Mouse (Mus musculus): Measurements from ENCODE around the gene Fam173a. TPM values are rescaled to one million over a fixed set of nuclear protein-coding genes. Genes with fewer than 3 reads are reported as not detected.
"Not testable (repeated sequence)": the region's sequence is repeated elsewhere in the genome, so short reads cannot be mapped to it uniquely, and the experiment has no call there.

The Fam173a gene
- total RNA-seq, 2 experiments from 2014 or later = 83.0 to 89.3 TPM

- Histone ChIP-seq H3K27ac (no peak overlapping the region), H3K4me3 (no peak overlapping the region)
- TF ChIP-seq CTCF (conservative IDR thresholded peaks at IDR 0.05) = no peak
Measured at GRCm38 (mm10) chr17:25757691-25758090, 35.0 kb downstream of the Fam173a start.

GRCm38 (mm10) chr17:25756378-25757242, 36.1 kb downstream of the Fam173a start:
- Histone ChIP-seq H3K4me3 (no peak overlapping the region), H3K27ac (no peak overlapping the region)
- TF ChIP-seq CTCF (conservative IDR thresholded peaks at IDR 0.05) = no peak
- no peak for DNase-seq (ENCODE audit: low spot score in 2 of 2)

More at GRCm38 (mm10) chr17:25757691-25758090, 35.0 kb downstream of the Fam173a start:
- DNase-seq (ENCODE audit: low spot score in 2 of 2) = no peak

GRCm38 (mm10) chr17:25755627-25756377, 36.9 kb downstream of the Fam173a start:
- Histone ChIP-seq H3K4me3 (no peak overlapping the region), H3K27ac (no peak overlapping the region)
- no peak for TF ChIP-seq CTCF (conservative IDR thresholded peaks at IDR 0.05)
- DNase-seq (ENCODE audit: low spot score in 2 of 2) = no peak

GRCm38 (mm10) chr17:25755086-25755485, 37.6 kb downstream of the Fam173a start:
- Histone ChIP-seq H3K27ac (no peak overlapping the region), H3K4me3 (no peak overlapping the region)
- DNase-seq (ENCODE audit: low spot score in 2 of 2) = no peak
- TF ChIP-seq CTCF (conservative IDR thresholded peaks at IDR 0.05) = no peak

GRCm38 (mm10) chr17:25754241-25754640, 38.5 kb downstream of the Fam173a start, which contains the start of gene Msln:
TSS of gene Msln (minus strand) at chr17:25754378.
- no peak for DNase-seq (ENCODE audit: low spot score in 2 of 2)
- TF ChIP-seq CTCF (conservative IDR thresholded peaks at IDR 0.05) = no peak
- no peak within 1 kb of the TSS for H3K4me3 ChIP-seq
- H3K27ac ChIP-seq = no peak within 1 kb of the TSS

- TF ChIP-seq CTCF (conservative IDR thresholded peaks at IDR 0.05) = no peak
- H3K27ac ChIP-seq = peak overlapping the region; percentile 33
- peak in 1 of 2 experiments; percentile 44 for DNase-seq (ENCODE audit: low spot score in 2 of 2)
- no peak overlapping the region for H3K4me3 ChIP-seq
Measured at GRCm38 (mm10) chr17:25751446-25751845, 41.3 kb downstream of the Fam173a start.

GRCm38 (mm10) chr17:25749314-25749713, 43.4 kb downstream of the Fam173a start:
- DNase-seq (ENCODE audit: low spot score in 2 of 2) = no peak
- H3K4me3 ChIP-seq = no peak overlapping the region
- TF ChIP-seq CTCF (conservative IDR thresholded peaks at IDR 0.05) = no peak

GRCm38 (mm10) chr17:25748238-25748637, 44.5 kb downstream of the Fam173a start:
- no peak for TF ChIP-seq CTCF (conservative IDR thresholded peaks at IDR 0.05)
- H3K27ac ChIP-seq = no peak overlapping the region
- DNase-seq (ENCODE audit: low spot score in 2 of 2) = no peak
- H3K4me3 ChIP-seq = no peak overlapping the region

More at GRCm38 (mm10) chr17:25749314-25749713, 43.4 kb downstream of the Fam173a start:
- no peak overlapping the region for H3K27ac ChIP-seq

- Histone ChIP-seq H3K27ac (no peak overlapping the region), H3K4me3 (no peak overlapping the region)
- TF ChIP-seq CTCF (conservative IDR thresholded peaks at IDR 0.05) = no peak
- DNase-seq (ENCODE audit: low spot score in 2 of 2) = no peak
Measured at GRCm38 (mm10) chr17:25744311-25744710, 48.4 kb downstream of the Fam173a start.

GRCm38 (mm10) chr17:25743831-25744230, 48.9 kb downstream of the Fam173a start:
- H3K4me3 ChIP-seq = no peak overlapping the region
- DNase-seq (ENCODE audit: low spot score in 2 of 2) = no peak
- no peak for TF ChIP-seq CTCF (conservative IDR thresholded peaks at IDR 0.05)
- H3K27ac ChIP-seq = no peak overlapping the region

GRCm38 (mm10) chr17:25741471-25741870, 51.2 kb downstream of the Fam173a start:
- not testable (repeated sequence) for H3K4me3 ChIP-seq; DNase-seq (ENCODE audit: low spot score in 2 of 2); H3K27ac ChIP-seq

Small RNAs within 50 kb of the gene (microRNA-seq; reads per million reads assigned to microRNA genes)
- gene Gm25083 (0 reads per million in 2 experiments), gene Mir3082 (1.8 to 3.2 reads per million in 2 experiments), gene Mir6966 (1.9 to 3.1 reads per million in 2 experiments)

Other genes with a start within 250 kb of the Fam173a start
- 10 to 100 TPM; 47.7 to 55.7 TPM for gene Sox8, start 222.2 kb downstream of the Fam173a start, total RNA-seq (2021)
- 10 to 100 TPM; 25.5 to 31.2 TPM for gene Lmf1, start 213.8 kb downstream of the Fam173a start, total RNA-seq (2021)
- 100 to 1,000 TPM; 106 to 122 TPM for gene Gng13, start 75.7 kb downstream of the Fam173a start, total RNA-seq (2021)
- 1 to 10 TPM; 1.2 to 1.8 TPM for gene Chtf18, start 65.5 kb downstream of the Fam173a start, total RNA-seq (2021)
- gene Rpusd1, start 65.2 kb downstream of the Fam173a start, total RNA-seq (2021) = 10 to 100 TPM; 54.5 to 56.9 TPM
- not detected for gene Mslnl, start 56.9 kb downstream of the Fam173a start, total RNA-seq (2021)
- under 1 TPM; 0.51 to 0.69 TPM for gene Msln, start 38.5 kb downstream of the Fam173a start, total RNA-seq (2021)
- 10 to 100 TPM; 37.4 to 39.8 TPM for gene Narfl, start 19.1 kb downstream of the Fam173a start, total RNA-seq (2021)
- gene Haghl, start 7.2 kb downstream of the Fam173a start, total RNA-seq (2021) = 100 to 1,000 TPM; 116 to 117 TPM
- under 1 TPM; 0.49 to 0.51 TPM for gene Ccdc78, start 6.3 kb downstream of the Fam173a start, total RNA-seq (2021)
- 1 to 10 TPM; 1.4 to 1.9 TPM for gene AC134908.4, start 2.8 kb upstream of the Fam173a start, total RNA-seq (2021)
- 10 to 100 TPM; 76.9 to 80.3 TPM for gene Metrn, start 4.2 kb upstream of the Fam173a start, total RNA-seq (2021)
- 100 to 1,000 TPM; 680 to 699 TPM for gene Fbxl16, start 16.2 kb upstream of the Fam173a start, total RNA-seq (2021)
- gene Wdr24, start 30.7 kb upstream of the Fam173a start, total RNA-seq (2021) = 10 to 100 TPM; 27.9 to 28.9 TPM
- 10 to 100 TPM; 58.0 to 61.1 TPM for gene Jmjd8, start 36.0 kb upstream of the Fam173a start, total RNA-seq (2021)
- gene Stub1, start 40.5 kb upstream of the Fam173a start, total RNA-seq (2021) = 100 to 1,000 TPM; 164 to 175 TPM
- 10 to 100 TPM; 43.0 to 44.8 TPM for gene Rhbdl1, start 44.4 kb upstream of the Fam173a start, total RNA-seq (2021)
- 10 to 100 TPM; 30.0 to 33.9 TPM for gene Gm20683, start 48.9 kb upstream of the Fam173a start, total RNA-seq (2021)
- gene Rhot2, start 52.0 kb upstream of the Fam173a start, total RNA-seq (2021) = 100 to 1,000 TPM in 1 of 2 experiments, 10 to 100 TPM in 1; 95.9 to 107 TPM
- 10 to 100 TPM; 21.7 to 24.6 TPM for gene Wdr90, start 68.6 kb upstream of the Fam173a start, total RNA-seq (2021)
- gene Mcrip2, start 75.9 kb upstream of the Fam173a start, total RNA-seq (2021) = 10 to 100 TPM; 20.9 to 21.6 TPM
- gene Mettl26, start 82.2 kb upstream of the Fam173a start, total RNA-seq (2021) = 10 to 100 TPM; 39.0 to 39.9 TPM
- gene Wfikkn1, start 88.0 kb upstream of the Fam173a start, total RNA-seq (2021) = 1 to 10 TPM; 1.7 to 2.8 TPM
- 10 to 100 TPM; 50.1 to 51.1 TPM for gene Rab40c, start 126.8 kb upstream of the Fam173a start, total RNA-seq (2021)
- gene Pigq, start 152.0 kb upstream of the Fam173a start, total RNA-seq (2021) = 100 to 1,000 TPM; 120 TPM
- gene Nhlrc4, start 152.1 kb upstream of the Fam173a start, total RNA-seq (2021) = 1 to 10 TPM; 1.3 to 1.5 TPM
- gene A930017K11Rik, start 159.7 kb upstream of the Fam173a start, total RNA-seq (2021) = under 1 TPM; 0.41 to 0.64 TPM
- gene Capn15, start 192.9 kb upstream of the Fam173a start, total RNA-seq (2021) = 10 to 100 TPM; 53.6 to 58.8 TPM